Mouse (Mus musculus) embryonic facial prominence, embryonic 12.5 days (tissue): Measurements from ENCODE around the gene Ism2. TPM values are rescaled to one million over a fixed set of nuclear protein-coding genes. Genes with fewer than 3 reads are reported as not detected.

Experiments used
- microRNA-seq: library from miRNA; unstranded; fragments of <30 nt; microRNA quantifications from one replicate; pipeline ENCODE4, GENCODE M21; 2017
- polyA plus RNA-seq: library from polyadenylated mRNA; unstranded; fragments of >200 nt; fragmentation: Nextera tagmentation; extraction: Ambion mirVana; gene quantifications from 2 replicates; pipeline ENCODE4 v1.2.1, GENCODE M21; 2016

The Ism2 gene
- polyA plus RNA-seq, 1 experiment from 2014 or later, result 1.4 TPM

Small RNA genes lying within 50 kb of the gene (microRNA-seq; reads per million reads assigned to microRNA genes)
- not detected for gene Gm47293

Other genes with a start within 250 kb of the Ism2 start
- gene Ngb, start 197.2 kb downstream of the Ism2 start, polyA plus RNA-seq, result 0.39 and 0.42 TPM in 2 replicates
- 29.5 and 32.5 TPM in 2 replicates for gene Gstz1, start 152.5 kb downstream of the Ism2 start, polyA plus RNA-seq
- gene Pomt2, start 151.7 kb downstream of the Ism2 start, polyA plus RNA-seq, result 15.4 and 17.3 TPM in 2 replicates
- gene Samd15, start 100.0 kb downstream of the Ism2 start, polyA plus RNA-seq, result 0.52 and 1.8 TPM in 2 replicates
- 3.6 and 3.8 TPM in 2 replicates for gene Tmed8, start 99.3 kb downstream of the Ism2 start, polyA plus RNA-seq
- gene Noxred1, start 61.0 kb downstream of the Ism2 start, polyA plus RNA-seq, result 0.77 and 0.89 TPM in 2 replicates
- gene Vipas39, start 33.4 kb downstream of the Ism2 start, polyA plus RNA-seq, result 55.1 and 57.9 TPM in 2 replicates
- gene Ahsa1, start 33.2 kb downstream of the Ism2 start, polyA plus RNA-seq, result 218 and 222 TPM in 2 replicates
- gene Sptlc2, start 88.7 kb upstream of the Ism2 start, polyA plus RNA-seq, result 66.4 and 74.9 TPM in 2 replicates
- gene Slirp, start 144.2 kb upstream of the Ism2 start, polyA plus RNA-seq, result 278 and 300 TPM in 2 replicates
- gene Alkbh1, start 144.3 kb upstream of the Ism2 start, polyA plus RNA-seq, result 73.2 and 76.0 TPM in 2 replicates
- 142 and 147 TPM in 2 replicates for gene Snw1, start 172.6 kb upstream of the Ism2 start, polyA plus RNA-seq
- not detected in 2 replicates for gene Gm5788, start 195.0 kb upstream of the Ism2 start, polyA plus RNA-seq
- not detected in 2 replicates for gene Gm8300, start 214.6 kb upstream of the Ism2 start, polyA plus RNA-seq